Mouse (Mus musculus) limb, embryonic 12.5 days (tissue): ENCODE measurements at regions not wholly inside any gene's neighbourhood (a gene's known extent, or its start where the extent isn't known, plus 50 kb on each side); places are given as distances from the start of the nearest gene placed in this dataset.

Source experiments
- ATAC-seq: fragments of 200-750 bp; cut with Nextera tagmentation; 2 replicates; pipeline ENCODE4 v1.8.0; 2017; ENCODE audit warnings: low read depth, moderate TSS enrichment; ENCODE audit not compliant: insufficient number of reproducible peaks, insufficient read depth, low FRiP score, low TSS enrichment
- H3K27ac ChIP-seq: fragments of 300-500 bp; sonication (generic); 2 replicates; pipeline ENCODE4 v1.5.1; 2016; ENCODE audit warnings: mild to moderate bottlenecking, moderate library complexity
- H3K27me3 ChIP-seq: fragments of 300-500 bp; sonication (generic); 2 replicates; pipeline ENCODE4 v1.6.1; 2016; ENCODE audit warnings: mild to moderate bottlenecking, moderate library complexity
- H3K36me3 ChIP-seq: fragments of 300-500 bp; sonication (generic); 2 replicates; pipeline ENCODE4 v1.6.1; 2016; ENCODE audit warnings: mild to moderate bottlenecking, moderate library complexity
- H3K4me1 ChIP-seq: fragments of 300-500 bp; sonication (generic); replicated peaks from 2 replicates; pipeline ENCODE4 v1.6.1; 2016
- H3K4me2 ChIP-seq: fragments of 300-500 bp; sonication (generic); 2 replicates; pipeline ENCODE4 v1.6.1; 2016; ENCODE audit warnings: mild to moderate bottlenecking, moderate library complexity
- H3K4me3 ChIP-seq: fragments of 300-500 bp; sonication (generic); replicated peaks from 2 replicates; pipeline ENCODE4 v1.5.1; 2016; ENCODE audit warnings: mild to moderate bottlenecking
- H3K9ac ChIP-seq: fragments of 300-500 bp; sonication (generic); replicated peaks from 2 replicates; pipeline ENCODE4 v1.6.1; 2016; ENCODE audit warnings: mild to moderate bottlenecking, moderate library complexity
- H3K9me3 ChIP-seq: fragments of 300-500 bp; sonication (generic); 2 replicates; pipeline ENCODE4 v1.6.1; 2016; ENCODE audit warnings: mild to moderate bottlenecking, moderate library complexity
- WGBS: fragments of 180-500 bp; shearing (Covaris S2); methylation state at CpG from one replicate; pipeline ENCODE4 v1.1.7; 2016; 5-methylcytosine and 5-hydroxymethylcytosine counted together

GRCm38 (mm10) chr8:66782656-66783055, 77.4 kb upstream of the Naf1 start:
- H3K4me3 ChIP-seq, result no peak overlapping the region
- no peaks in the 10 kb centered on the region for H3K27me3 ChIP-seq
- no peaks in the 10 kb centered on the region for H3K4me1 ChIP-seq
- no peak overlapping the region for H3K27ac ChIP-seq
- ATAC-seq, result no peak
- no peak overlapping the region for H3K4me2 ChIP-seq
- H3K36me3 ChIP-seq, result no peaks in the 10 kb centered on the region
- no peaks in the 10 kb centered on the region for H3K9me3 ChIP-seq
- no peak overlapping the region for H3K9ac ChIP-seq
- 59% methylated on average over 2 of the region's 2 CpGs for WGBS

- Histone ChIP-seq H3K27ac (no peak overlapping the region), H3K9ac (no peak overlapping the region), H3K4me1 (no peaks in the 10 kb centered on the region), H3K4me2 (no peak overlapping the region), H3K4me3 (no peak overlapping the region), H3K9me3 (no peaks in the 10 kb centered on the region), H3K27me3 (no peaks in the 10 kb centered on the region), H3K36me3 (no peaks in the 10 kb centered on the region)
- ATAC-seq, result no peak
- 65% methylated on average over 3 of the region's 3 CpGs for WGBS
These were observed 74.0 kb upstream of the Naf1 start for GRCm38 (mm10) chr8:66785996-66786395.
